Mouse (Mus musculus): ENCODE measurements around the gene Stag3. TPM values are rescaled to one million over a fixed set of nuclear protein-coding genes. Genes with fewer than 3 reads are reported as not detected.

The Stag3 gene
- polyA plus RNA-seq (2012; rRNA removed), result 1.8 and 2.9 TPM in 2 replicates

GRCm38 (mm10) chr5:138279585-138280424 lies at the start of gene Stag3, which contains the start of the genes Gm43720 and Gpc2:
Stag3 (plus strand) TSS chr5:138280240.
Gm43720 (minus strand) TSS chr5:138279958.
Gpc2 (minus strand) TSS chr5:138280005.

GRCm38 (mm10) chr5:138255353-138256093 lies 24.5 kb upstream of the Stag3 start, which contains the start of gene Lamtor4:
Lamtor4 (plus strand) TSS chr5:138255482.

GRCm38 (mm10) chr5:138263260-138264206 lies 16.5 kb upstream of the Stag3 start, which contains the start of gene BC037034:
BC037034 (minus strand) TSS chr5:138264033.

GRCm38 (mm10) chr5:138272409-138272923 lies 7.6 kb upstream of the Stag3 start, which contains the start of gene Gal3st4:
Gal3st4 (minus strand) TSS chr5:138272840.

GRCm38 (mm10) chr5:138341661-138342060 lies 61.6 kb downstream of the Stag3 start, which contains the start of gene Pvrig:
Pvrig (plus strand) TSS chr5:138341961.

Other genes with a start within 250 kb of the Stag3 start
- not detected in 2 replicates for gene Smok3c, start 227.0 kb upstream of the Stag3 start, polyA plus RNA-seq (2012; rRNA removed)
- gene Zkscan1, start 195.2 kb upstream of the Stag3 start, polyA plus RNA-seq (2012; rRNA removed), result 2.9 and 3.0 TPM in 2 replicates
- 10.0 and 10.6 TPM in 2 replicates for gene Zscan21, start 163.3 kb upstream of the Stag3 start, polyA plus RNA-seq (2012; rRNA removed)
- 1.4 and 1.6 TPM in 2 replicates for gene Zfp113, start 124.5 kb upstream of the Stag3 start, polyA plus RNA-seq (2012; rRNA removed)
- gene Cops6, start 119.2 kb upstream of the Stag3 start, polyA plus RNA-seq (2012; rRNA removed), result 113 and 134 TPM in 2 replicates
- gene Ap4m1, start 108.2 kb upstream of the Stag3 start, polyA plus RNA-seq (2012; rRNA removed), result 10.2 and 11.1 TPM in 2 replicates
- gene Mcm7, start 107.8 kb upstream of the Stag3 start, polyA plus RNA-seq (2012; rRNA removed), result 65.8 and 67.1 TPM in 2 replicates
- 23.8 and 24.7 TPM in 2 replicates for gene Taf6, start 92.8 kb upstream of the Stag3 start, polyA plus RNA-seq (2012; rRNA removed)
- 6.9 TPM in 2 replicates for gene Cnpy4, start 92.8 kb upstream of the Stag3 start, polyA plus RNA-seq (2012; rRNA removed)
- 1.7 and 1.8 TPM in 2 replicates for gene Mblac1, start 85.9 kb upstream of the Stag3 start, polyA plus RNA-seq (2012; rRNA removed)
- 0.12 and 0.16 TPM in 2 replicates for gene Nxpe5, start 54.3 kb upstream of the Stag3 start, polyA plus RNA-seq (2012; rRNA removed)
- gene Lamtor4, start 24.8 kb upstream of the Stag3 start, polyA plus RNA-seq (2012; rRNA removed), result 59.3 and 63.4 TPM in 2 replicates
- 20.7 and 25.8 TPM in 2 replicates for gene BC037034, start 16.2 kb upstream of the Stag3 start, polyA plus RNA-seq (2012; rRNA removed)
- gene Gal3st4, start 7.4 kb upstream of the Stag3 start, polyA plus RNA-seq (2012; rRNA removed), result 0.02 TPM in 2 replicates
- not detected in 2 replicates for gene Gm43720, start 282 bp upstream of the Stag3 start, polyA plus RNA-seq (2012; rRNA removed)
- 1.5 and 2.1 TPM in 2 replicates for gene Gpc2, start 235 bp upstream of the Stag3 start, polyA plus RNA-seq (2012; rRNA removed)
- 0.51 and 0.54 TPM in 2 replicates for gene Pvrig, start 61.7 kb downstream of the Stag3 start, polyA plus RNA-seq (2012; rRNA removed)
- 2.7 TPM in 2 replicates for gene Zfp157, start 161.2 kb downstream of the Stag3 start, polyA plus RNA-seq (2012; rRNA removed)